Mouse (Mus musculus) neural tube, embryonic 14.5 days (tissue): Measurements from ENCODE around the gene Selenow. TPM values are rescaled to one million over a fixed set of nuclear protein-coding genes. Genes with fewer than 3 reads are reported as not detected.

ENCODE experiments used
- ATAC-seq: fragments of 200-750 bp; cut with Nextera tagmentation; 2 replicates; pipeline ENCODE4 v1.8.0; 2017; ENCODE audit warnings: low read depth, mild to moderate bottlenecking, moderate TSS enrichment, moderate library complexity
- H3K27ac ChIP-seq: fragments of 300-500 bp; sonication (generic); 2 replicates; pipeline ENCODE4 v1.5.1; 2014; ENCODE audit warnings: low read depth, mild to moderate bottlenecking, control low read depth, low read length, moderate library complexity, mixed read lengths
- H3K27me3 ChIP-seq: fragments of 300-500 bp; sonication (generic); 2 replicates; pipeline ENCODE4 v1.6.1; 2014; ENCODE audit warnings: low read length; ENCODE audit not compliant: control insufficient read depth, insufficient read depth
- H3K36me3 ChIP-seq: fragments of 300-500 bp; sonication (generic); 2 replicates; pipeline ENCODE4 v1.6.1; 2014; ENCODE audit warnings: low read length, mixed read lengths; ENCODE audit not compliant: control insufficient read depth, insufficient read depth
- H3K4me1 ChIP-seq: fragments of 300-500 bp; sonication (generic); 2 replicates; pipeline ENCODE4 v1.6.1; 2014; ENCODE audit warnings: low read length; ENCODE audit not compliant: control insufficient read depth, insufficient read depth
- H3K4me2 ChIP-seq: fragments of 300-500 bp; sonication (generic); 2 replicates; pipeline ENCODE4 v1.6.1; 2014; ENCODE audit warnings: mild to moderate bottlenecking, low read depth, low read length, control low read depth
- H3K4me3 ChIP-seq: fragments of 300-500 bp; sonication (generic); 2 replicates; pipeline ENCODE4 v1.5.1; 2014; ENCODE audit warnings: low read depth, low read length, control low read depth, mixed read lengths
- H3K9ac ChIP-seq: fragments of 300-500 bp; sonication (generic); replicated peaks from 2 replicates; pipeline ENCODE4 v1.6.1; 2014; ENCODE audit warnings: low read depth, mild to moderate bottlenecking, control low read depth, low read length, mixed read lengths
- H3K9me3 ChIP-seq: fragments of 300-500 bp; sonication (generic); 2 replicates; pipeline ENCODE4 v1.6.1; 2016; ENCODE audit warnings: low read length; ENCODE audit not compliant: control insufficient read depth
- WGBS: fragments of 180-500 bp; shearing (Covaris S2); extraction: QIAGEN DNeasy Blood & Tissue Kit; methylation state at CpG from one replicate; pipeline ENCODE4 v1.1.7; 2014; 5-methylcytosine and 5-hydroxymethylcytosine counted together
- polyA plus RNA-seq: library from polyadenylated mRNA; unstranded; fragments of >200 nt; fragmentation: Nextera tagmentation; extraction: Ambion mirVana; gene quantifications from 2 replicates; pipeline ENCODE4 v1.2.1, GENCODE M21; 2014

Selenow gene
- polyA plus RNA-seq, 1 experiment from 2014 or later, result 1,546 TPM

DNA sequence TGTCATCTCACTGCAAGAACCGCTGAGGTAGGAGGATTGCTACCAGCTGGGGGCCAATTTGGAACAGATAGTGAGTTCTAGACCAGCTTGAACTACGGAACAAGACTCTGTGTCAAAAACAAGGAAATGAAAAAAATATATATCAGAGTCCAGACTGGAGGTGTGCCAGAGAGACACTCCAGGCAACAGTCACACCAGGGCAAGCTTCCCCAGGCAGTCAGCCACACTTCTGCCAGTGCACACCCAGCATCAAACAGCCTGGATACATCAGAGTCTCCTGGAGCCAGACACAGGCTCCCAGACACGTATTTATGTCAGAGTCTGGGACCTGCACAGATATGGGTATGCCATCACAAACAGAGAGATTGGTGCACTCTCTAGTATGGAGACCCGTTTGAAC, 39.0 kb upstream of the Selenow start:
- Histone ChIP-seq H3K27me3 (no peaks in the 10 kb centered on the region), H3K4me2 (no peak overlapping the region), H3K4me1 (no peaks in the 10 kb centered on the region), H3K4me3 (no peak overlapping the region), H3K36me3 (no peaks in the 10 kb centered on the region), H3K27ac (no peak overlapping the region), H3K9me3 (no peaks in the 10 kb centered on the region), H3K9ac (no peak overlapping the region)
- ATAC-seq, result no peak
- WGBS, result 69% methylated on average over 4 of the region's 4 CpGs

DNA sequence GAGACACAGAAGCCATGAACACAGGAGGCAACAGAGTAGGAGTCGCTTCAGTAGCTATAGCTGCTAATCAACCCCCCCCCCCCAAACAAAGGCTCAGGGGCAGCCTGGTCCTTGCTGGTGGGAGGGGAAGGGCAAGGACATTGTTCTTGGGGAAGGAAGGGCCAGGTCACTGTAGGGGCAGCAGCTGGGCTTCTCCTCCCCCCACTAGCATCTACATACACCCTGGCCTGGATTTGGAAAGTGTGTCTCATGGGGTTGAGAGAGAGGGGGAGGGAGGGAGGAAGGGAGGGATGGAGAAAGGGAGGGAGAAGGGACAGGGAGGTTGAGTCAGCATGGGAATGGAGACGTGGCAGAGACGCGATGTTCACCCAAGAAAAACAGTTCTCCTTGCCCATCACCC, 38.5 kb upstream of the Selenow start:
- H3K9ac ChIP-seq, result no peak overlapping the region
- no peaks in the 10 kb centered on the region for H3K4me1 ChIP-seq
- no peaks in the 10 kb centered on the region for H3K27me3 ChIP-seq
- no peak overlapping the region for H3K27ac ChIP-seq
- ATAC-seq, result no peak
- H3K4me3 ChIP-seq, result no peak overlapping the region
- H3K36me3 ChIP-seq, result no peaks in the 10 kb centered on the region
- no peaks in the 10 kb centered on the region for H3K9me3 ChIP-seq
- WGBS, result 28% methylated on average over 4 of the region's 4 CpGs
- H3K4me2 ChIP-seq, result no peak overlapping the region

DNA sequence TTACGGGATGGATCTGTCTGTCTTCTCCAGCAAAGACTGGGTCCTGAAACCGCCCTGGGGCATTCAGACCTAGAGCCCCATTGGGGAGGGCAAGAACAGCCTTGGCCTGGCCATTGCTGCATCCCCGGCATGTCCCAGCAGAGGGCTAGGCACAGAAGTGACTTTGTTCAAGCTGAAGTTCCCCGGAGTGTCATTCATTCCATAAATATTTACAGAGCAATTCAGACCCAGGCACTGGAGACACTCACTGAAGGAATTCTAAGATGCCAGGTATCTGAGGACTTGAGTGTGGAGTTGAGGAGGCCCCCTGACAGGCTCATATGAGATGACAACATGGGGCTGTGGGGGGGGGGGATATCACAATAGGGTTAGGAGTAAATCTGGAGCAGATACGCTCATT, 33.9 kb upstream of the Selenow start:
- no peak overlapping the region for H3K27ac ChIP-seq
- H3K9ac ChIP-seq, result no peak overlapping the region
- no peak overlapping the region for H3K4me3 ChIP-seq
- no peaks in the 10 kb centered on the region for H3K4me1 ChIP-seq
- H3K9me3 ChIP-seq, result no peaks in the 10 kb centered on the region
- H3K27me3 ChIP-seq, result no peaks in the 10 kb centered on the region
- H3K36me3 ChIP-seq, result no peaks in the 10 kb centered on the region
- H3K4me2 ChIP-seq, result no peak overlapping the region
- ATAC-seq, result no peak
- WGBS, result 77% methylated on average over 5 of the region's 5 CpGs

DNA sequence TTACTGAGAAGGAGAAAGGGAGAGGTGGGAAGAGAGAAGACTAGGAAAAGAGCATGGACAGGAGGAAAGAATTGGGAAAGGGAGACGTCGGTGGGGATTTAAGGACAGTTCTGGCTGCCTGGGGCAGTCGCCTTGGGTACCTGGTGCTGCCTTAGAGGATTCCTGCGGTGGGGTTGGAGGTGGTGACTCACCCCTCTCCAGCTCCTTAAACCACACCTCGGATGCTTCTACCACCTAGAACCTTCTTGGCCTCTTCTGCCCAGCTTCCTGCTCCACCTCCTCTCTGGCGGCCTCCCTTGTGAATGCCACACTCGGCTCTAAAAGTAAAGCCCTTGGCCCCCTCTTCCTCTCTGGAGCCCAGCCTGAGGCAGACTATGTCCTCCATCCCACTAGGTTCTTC, 33.3 kb upstream of the Selenow start:
- Histone ChIP-seq H3K27me3 (no peaks in the 10 kb centered on the region), H3K27ac (no peak overlapping the region), H3K36me3 (no peaks in the 10 kb centered on the region), H3K9me3 (no peaks in the 10 kb centered on the region), H3K4me1 (no peaks in the 10 kb centered on the region), H3K9ac (0 out of 2 replicates have a peak overlapping the region, but pooled peaks have one; percentile 21), H3K4me3 (no peak overlapping the region), H3K4me2 (peak overlapping the region; percentile 31; the same call in 1 of the 2 replicates)
- ATAC-seq, result no peak
- 33% methylated on average over 7 of the region's 7 CpGs for WGBS

DNA sequence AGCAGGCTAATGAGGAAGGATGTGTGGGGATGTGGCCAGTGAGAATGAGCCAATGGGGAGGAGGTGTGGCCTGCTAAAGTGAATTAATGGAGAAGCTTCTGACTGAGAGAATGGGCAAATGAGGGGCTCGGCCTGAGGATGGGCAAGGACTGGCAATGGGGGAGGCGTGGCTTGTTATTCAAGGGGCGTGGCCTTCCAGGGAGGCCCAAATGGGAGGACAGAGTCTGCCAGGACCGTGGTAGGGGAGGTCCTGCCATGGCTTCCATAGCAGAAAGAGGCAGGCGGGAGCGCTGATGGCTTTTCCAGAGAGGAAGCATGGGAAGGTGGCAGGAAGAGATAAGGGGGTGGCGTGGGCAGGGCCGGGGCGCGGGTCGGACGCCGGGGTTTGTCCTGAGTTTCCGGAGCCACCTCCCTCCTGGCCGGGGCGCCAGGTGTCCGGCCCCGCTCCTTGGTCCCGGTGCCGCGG, 32.8 kb upstream of the Selenow start:
- Histone ChIP-seq H3K27ac (no peak overlapping the region), H3K36me3 (no peaks in the 10 kb centered on the region), H3K27me3 (no peaks in the 10 kb centered on the region), H3K9ac (0 out of 2 replicates have a peak overlapping the region, but pooled peaks have one; percentile 21), H3K4me2 (peak overlapping the region; percentile 31; the same call in 1 of the 2 replicates), H3K9me3 (no peaks in the 10 kb centered on the region), H3K4me1 (no peaks in the 10 kb centered on the region), H3K4me3 (no peak overlapping the region)
- no peak for ATAC-seq
- WGBS, result 3% methylated on average over 21 of the region's 21 CpGs

DNA sequence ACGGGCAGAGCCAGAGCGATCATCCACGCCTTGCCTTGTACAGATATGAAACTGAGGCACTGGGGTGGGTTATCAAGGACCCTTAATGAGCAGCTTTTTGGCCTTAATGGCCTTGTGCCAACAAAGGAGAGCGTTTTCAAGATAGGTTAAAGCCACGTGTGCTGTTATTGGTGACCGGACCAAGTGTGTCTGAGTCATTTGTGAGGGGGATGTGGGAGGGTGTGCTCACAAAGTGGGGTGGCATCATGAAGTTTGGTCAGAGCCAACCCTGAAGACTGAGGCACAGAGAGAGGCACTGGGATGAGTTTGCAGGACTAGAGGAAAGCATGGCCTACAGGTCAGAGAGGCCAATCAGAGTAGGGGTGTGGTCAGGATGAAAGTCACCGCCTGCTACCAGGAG, 32.2 kb upstream of the Selenow start:
- WGBS, result 92% methylated on average over 7 of the region's 7 CpGs
- Histone ChIP-seq H3K27me3 (no peaks in the 10 kb centered on the region), H3K4me2 (no peak overlapping the region), H3K9me3 (no peaks in the 10 kb centered on the region), H3K36me3 (no peaks in the 10 kb centered on the region), H3K9ac (no peak overlapping the region), H3K27ac (no peak overlapping the region), H3K4me1 (no peaks in the 10 kb centered on the region), H3K4me3 (no peak overlapping the region)
- ATAC-seq, result no peak

DNA sequence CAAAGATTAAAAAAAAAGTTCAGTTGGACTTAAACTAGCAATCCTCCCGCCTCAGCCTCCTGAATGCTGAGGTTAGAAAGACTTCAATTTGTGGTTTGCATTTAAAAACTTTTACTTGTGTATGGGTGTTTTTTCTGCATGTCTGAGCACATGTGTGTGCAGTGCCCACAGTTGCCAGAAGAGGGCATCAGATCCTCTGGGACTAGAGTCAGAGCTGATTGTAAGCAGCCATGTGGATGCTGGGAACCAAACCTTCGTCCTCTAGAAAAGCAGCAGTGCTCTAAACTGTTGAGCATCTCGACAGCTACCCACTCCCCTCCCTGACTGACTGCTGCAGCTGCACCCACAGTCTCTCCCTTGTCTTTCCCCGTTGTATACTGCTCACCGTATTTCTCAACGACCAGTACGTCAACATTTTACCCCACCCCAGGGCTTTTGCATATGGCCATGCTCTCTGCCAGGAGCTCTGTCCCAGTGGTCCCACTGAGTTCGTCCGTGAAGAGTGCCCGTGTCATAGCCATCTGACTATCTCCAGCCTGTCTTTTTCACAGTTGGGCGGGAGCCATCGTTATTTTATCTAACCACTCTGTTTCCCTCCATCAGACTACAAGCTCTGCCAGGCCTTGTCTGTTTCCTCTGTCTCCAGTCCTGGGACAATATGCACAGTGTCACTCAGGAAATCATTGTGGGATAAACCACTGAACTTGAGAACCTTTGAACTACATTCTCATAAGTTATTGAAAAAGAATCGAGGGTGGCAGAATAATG, 31.3 kb upstream of the Selenow start:
- 90% methylated on average over 13 of the region's 13 CpGs for WGBS

DNA sequence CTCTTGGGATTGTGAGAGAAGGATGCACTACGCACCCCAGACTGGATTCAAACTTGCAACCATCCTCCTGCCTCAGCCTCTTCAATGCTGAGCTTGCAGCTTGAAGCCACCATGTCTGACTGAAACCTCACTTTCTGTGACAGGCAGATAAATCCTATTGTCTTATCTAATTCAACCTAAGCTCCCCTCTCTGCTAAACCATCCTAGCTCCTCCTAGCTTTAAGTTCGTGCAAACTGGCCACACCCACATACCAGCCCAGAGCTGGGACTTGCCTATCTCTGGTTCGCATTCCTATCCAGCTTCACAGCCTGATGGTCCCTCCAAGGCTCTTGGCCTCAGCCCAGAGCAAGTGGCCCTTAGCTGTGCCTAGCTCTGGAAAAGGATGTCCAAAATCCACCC, 30.2 kb upstream of the Selenow start:
- Histone ChIP-seq H3K36me3 (no peaks in the 10 kb centered on the region), H3K4me1 (no peaks in the 10 kb centered on the region), H3K9me3 (no peaks in the 10 kb centered on the region), H3K4me2 (no peak overlapping the region), H3K27me3 (no peaks in the 10 kb centered on the region), H3K27ac (no peak overlapping the region), H3K4me3 (no peak overlapping the region), H3K9ac (no peak overlapping the region)
- ATAC-seq, result no peak
- WGBS, result 74% methylated on average over 3 of the region's 3 CpGs

More for the DNA sequence above, 31.3 kb upstream of the Selenow start:
- H3K4me3 ChIP-seq, result no peak overlapping the region
- no peak overlapping the region for H3K27ac ChIP-seq
- no peaks in the 10 kb centered on the region for H3K4me1 ChIP-seq
- H3K27me3 ChIP-seq, result no peaks in the 10 kb centered on the region
- no peaks in the 10 kb centered on the region for H3K9me3 ChIP-seq
- H3K4me2 ChIP-seq, result no peak overlapping the region
- H3K36me3 ChIP-seq, result no peaks in the 10 kb centered on the region
- ATAC-seq, result no peak
- H3K9ac ChIP-seq, result no peak overlapping the region

DNA sequence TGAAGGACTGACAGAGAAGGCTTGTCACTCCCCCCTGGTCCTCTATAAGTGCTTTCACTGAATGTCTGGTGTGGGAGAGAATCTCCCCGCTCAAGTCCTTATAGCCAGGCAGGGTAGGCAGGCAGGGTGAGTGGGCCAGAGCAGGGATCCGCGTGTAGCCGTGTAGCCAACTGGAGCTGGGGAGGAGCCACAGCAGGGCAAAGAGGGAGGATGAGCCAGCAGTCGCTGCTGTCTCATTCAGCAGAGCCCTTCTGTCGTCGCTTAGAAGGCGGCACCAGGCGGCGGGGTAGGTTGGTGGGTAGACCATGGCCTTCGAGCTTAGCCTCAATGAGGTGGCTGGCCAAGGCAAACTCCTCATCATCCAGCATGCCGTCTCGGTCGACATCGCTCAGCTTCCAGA, 27.8 kb upstream of the Selenow start:
- Histone ChIP-seq H3K4me1 (peaks cover 3% of the 10 kb centered on the region; the same call in 1 of the 2 replicates), H3K4me3 (no peak overlapping the region), H3K36me3 (no peaks in the 10 kb centered on the region), H3K27ac (no peak overlapping the region), H3K4me2 (no peak overlapping the region), H3K9ac (no peak overlapping the region), H3K9me3 (no peaks in the 10 kb centered on the region), H3K27me3 (no peaks in the 10 kb centered on the region)
- ATAC-seq, result no peak
- WGBS, result 90% methylated on average over 15 of the region's 15 CpGs
